Mouse (Mus musculus) macrophage (primary cell): ENCODE results near the gene Scnn1g. TPM values are rescaled to one million over a fixed set of nuclear protein-coding genes. Genes with fewer than 3 reads are reported as not detected.

Source experiments
- H3K27ac ChIP-seq: fragments of 350-480 bp; formaldehyde crosslinking; 2 replicates; pipeline ENCODE4 v1.9.0; 2021
- H3K36me3 ChIP-seq: fragments of 350-480 bp; formaldehyde crosslinking; 2 replicates; pipeline ENCODE4 v1.9.0; 2021; ENCODE audit errors: inconsistent target
- H3K4me3 ChIP-seq: fragments of 350-480 bp; formaldehyde crosslinking; 2 replicates; pipeline ENCODE4 v1.9.0; 2021; ENCODE audit errors: inconsistent target
- H3K79me2 ChIP-seq: fragments of 350-480 bp; formaldehyde crosslinking; 2 replicates; pipeline ENCODE4 v1.9.0; 2021; ENCODE audit errors: inconsistent target
- WGBS: methylation state at CpG from one replicate; pipeline ENCODE4 v1.1.7; 2026; ENCODE audit warnings: inconsistent platforms; ENCODE audit not compliant: missing documents; 5-methylcytosine and 5-hydroxymethylcytosine counted together
- polyA plus RNA-seq: library from polyadenylated mRNA; stranded (reverse); fragments of 250-400 nt; gene quantifications from 3 replicates; pipeline ENCODE4 v1.2.4, GENCODE M21; 2018; ENCODE audit warnings: inconsistent platforms

Scnn1g gene
- polyA plus RNA-seq, 1 experiment from 2014 or later, result not detected

- Histone ChIP-seq H3K36me3 (no peaks in the 10 kb centered on the region), H3K4me3 (no peak overlapping the region), H3K27ac (no peak overlapping the region), H3K79me2 (no peaks in the 10 kb centered on the region)
- WGBS, result 84% methylated on average over 3 of the region's 3 CpGs
These were observed 71.7 kb downstream of the Scnn1g start for GRCm38 (mm10) chr7:121805811-121806496.

- Histone ChIP-seq H3K79me2 (no peaks in the 10 kb centered on the region), H3K36me3 (no peaks in the 10 kb centered on the region), H3K4me3 (no peak overlapping the region), H3K27ac (no peak overlapping the region)
- WGBS, result 84% methylated on average over 15 of the region's 15 CpGs
These were observed 73.7 kb downstream of the Scnn1g start for GRCm38 (mm10) chr7:121807726-121808580.

Other genes with a start within 250 kb of the Scnn1g start
- 2.9 to 6.4 TPM (median 3.8 TPM) in 3 replicates for gene Usp31, start 27.2 kb upstream of the Scnn1g start, polyA plus RNA-seq
- gene Scnn1b, start 130.6 kb downstream of the Scnn1g start, polyA plus RNA-seq, result not detected in 3 replicates
- gene Cog7, start 247.2 kb downstream of the Scnn1g start, polyA plus RNA-seq, result 25.7 to 38.9 TPM (median 27.1 TPM) in 3 replicates